Mouse (Mus musculus) right cerebral cortex, postnatal 25 days (tissue): ENCODE measurements around the gene Cilp.

Experiments
- DNase-seq: peaks from one replicate; pipeline ENCODE4 v3.0.0; 2022

Gene Cilp

GRCm38 (mm10) chr9:65297056-65297455 lies 32.1 kb downstream of the Cilp start:
- no peak for DNase-seq

DNA sequence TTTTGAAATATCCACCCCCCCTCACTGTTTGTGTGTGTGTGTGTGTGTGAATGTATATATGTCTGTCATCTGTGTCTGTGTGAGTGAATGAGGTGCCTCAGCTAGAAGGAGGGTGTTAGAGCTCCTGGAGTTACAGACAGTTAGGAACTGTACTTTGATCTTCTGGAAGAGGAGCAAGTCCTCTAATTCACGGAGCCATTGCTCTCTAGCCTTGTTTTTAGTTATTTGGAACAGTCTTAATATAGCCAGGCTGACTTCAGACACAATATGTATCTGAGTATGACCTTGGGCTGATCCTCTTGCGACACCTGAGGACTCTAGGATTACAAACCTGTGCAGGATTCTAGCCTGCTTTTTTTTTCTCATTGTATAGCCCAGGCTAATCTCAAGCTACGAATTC lies 33.8 kb downstream of the Cilp start:
- DNase-seq, result no peak

- DNase-seq, result no peak
Measured at GRCm38 (mm10) chr9:65299650-65300049, 34.7 kb downstream of the Cilp start.

GRCm38 (mm10) chr9:65302327-65302983 lies 37.5 kb downstream of the Cilp start:
- no peak for DNase-seq

DNA sequence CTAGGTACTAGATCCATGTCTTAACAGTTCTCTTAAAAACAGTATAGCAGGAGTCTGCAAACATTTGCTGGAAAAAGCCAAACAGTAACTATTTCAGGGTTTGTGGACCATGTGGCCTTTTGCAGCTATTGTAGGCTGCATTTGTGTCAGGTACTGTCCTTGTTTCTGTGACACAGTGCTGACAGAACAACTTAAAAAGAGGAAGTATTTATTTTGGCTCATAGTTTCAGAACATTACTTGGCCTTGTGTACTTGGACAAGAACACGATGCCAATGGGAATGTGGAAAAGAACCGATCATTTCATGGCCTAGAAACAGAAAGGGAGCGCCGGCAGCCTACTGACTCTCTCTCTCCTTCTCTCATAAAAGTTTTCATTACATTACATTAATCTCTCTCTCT lies 38.6 kb downstream of the Cilp start:
- DNase-seq, result no peak

GRCm38 (mm10) chr9:65304300-65304699 lies 39.3 kb downstream of the Cilp start:
- no peak for DNase-seq

GRCm38 (mm10) chr9:65306672-65307071 lies 41.7 kb downstream of the Cilp start:
- no peak for DNase-seq

DNA sequence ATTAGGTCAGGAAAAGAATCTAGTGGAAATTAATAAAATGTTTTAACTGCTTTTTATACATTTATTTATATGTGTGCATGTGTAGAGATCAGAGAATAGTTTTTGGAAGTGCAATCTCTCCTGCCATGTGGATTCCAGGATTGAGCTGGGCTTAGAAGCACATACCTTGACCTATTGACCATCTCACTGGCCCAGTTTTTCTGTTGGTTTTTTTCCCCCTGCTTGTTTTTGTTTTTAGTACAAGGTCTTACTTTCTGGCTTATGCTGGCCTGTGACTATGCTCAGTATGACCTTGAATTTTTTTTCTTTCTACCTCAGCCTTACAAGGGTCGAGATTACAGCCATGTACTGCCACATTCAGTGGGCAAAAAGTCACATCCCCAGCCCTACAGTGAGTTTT lies 43.0 kb downstream of the Cilp start:
- DNase-seq, result no peak

DNA sequence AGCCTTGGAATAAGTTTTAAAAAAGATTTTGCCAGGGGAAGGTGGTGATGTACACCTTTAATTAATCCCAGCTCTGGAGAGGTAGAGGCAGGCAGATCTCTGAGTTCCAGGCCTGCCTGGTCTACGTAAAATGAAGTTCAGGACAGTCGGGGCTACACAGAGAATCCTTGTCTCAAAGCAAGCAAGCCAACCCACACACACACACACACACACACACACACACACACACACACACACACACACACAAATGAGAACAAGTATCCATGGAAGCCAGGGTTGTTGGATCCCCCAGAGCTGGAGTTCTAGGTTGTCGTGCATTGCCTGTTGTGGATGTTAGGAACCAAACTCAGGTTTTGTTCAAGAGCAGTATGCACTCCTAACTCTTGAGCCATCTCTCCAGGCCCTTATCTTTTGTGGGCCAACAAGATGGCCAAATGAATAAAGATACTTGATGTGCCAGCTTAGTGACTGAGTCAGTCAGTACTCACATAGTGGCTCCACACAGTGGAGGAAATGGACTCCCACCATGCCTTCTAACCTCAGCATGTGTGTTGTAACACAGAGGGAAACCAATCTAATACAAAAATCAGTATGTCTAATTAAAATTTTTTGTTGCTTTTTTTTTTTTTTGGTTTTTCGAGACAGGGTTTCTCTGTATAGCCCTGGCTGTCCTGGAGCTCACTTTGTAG lies 47.8 kb downstream of the Cilp start:
- no peak for DNase-seq

GRCm38 (mm10) chr9:65313846-65314245 lies 48.9 kb downstream of the Cilp start:
- no peak for DNase-seq

- no peak for DNase-seq
Measured at GRCm38 (mm10) chr9:65322255-65322900, 57.4 kb downstream of the Cilp start.

- DNase-seq, result no peak
Measured at GRCm38 (mm10) chr9:65325971-65326370, 61.0 kb downstream of the Cilp start.

GRCm38 (mm10) chr9:65327371-65327770 lies 62.4 kb downstream of the Cilp start:
- no peak for DNase-seq
